Mouse (Mus musculus) embryo, embryonic 9.5 days (tissue): ENCODE data around the gene Fam208b.
"Not testable (repeated sequence)": the region's sequence is repeated elsewhere in the genome, so short reads cannot be mapped to it uniquely, and the experiment has no call there.

Source experiments
- DNase-seq: peaks from one replicate; pipeline ENCODE4 v3.0.0-alpha.2; 2017; ENCODE audit errors: extremely low spot score

Fam208b gene

GRCm38 (mm10) chr13:3519357-3519756, 91.6 kb downstream of the Fam208b start:
- not testable (repeated sequence) for DNase-seq
